Mouse (Mus musculus) neural tube, embryonic 11.5 days (tissue): ENCODE results near the gene Mrpl28. TPM values are rescaled to one million over a fixed set of nuclear protein-coding genes. Genes with fewer than 3 reads are reported as not detected.

ENCODE experiments used
- ATAC-seq: fragments of 200-750 bp; cut with Nextera tagmentation; 2 replicates; pipeline ENCODE4 v1.8.0; 2017; ENCODE audit warnings: moderate number of reproducible peaks, mild to moderate bottlenecking, moderate TSS enrichment, moderate library complexity; ENCODE audit not compliant: insufficient read depth, low FRiP score, low TSS enrichment
- DNase-seq: peaks from one replicate; pipeline ENCODE4 v3.0.0-alpha.2; 2015; ENCODE audit warnings: low spot score
- H3K27ac ChIP-seq: fragments of 300-500 bp; sonication (generic); 2 replicates; pipeline ENCODE4 v1.5.1; 2014; ENCODE audit warnings: low read depth, mild to moderate bottlenecking, low read length
- H3K27me3 ChIP-seq: fragments of 300-500 bp; sonication (generic); 2 replicates; pipeline ENCODE4 v1.6.1; 2014; ENCODE audit warnings: mild to moderate bottlenecking, low read length, mixed read lengths; ENCODE audit not compliant: control insufficient read depth, insufficient read depth
- H3K36me3 ChIP-seq: fragments of 300-500 bp; sonication (generic); 2 replicates; pipeline ENCODE4 v1.6.1; 2014; ENCODE audit warnings: mild to moderate bottlenecking, low read length, moderate library complexity, mixed read lengths; ENCODE audit not compliant: control insufficient read depth, insufficient read depth
- H3K4me1 ChIP-seq: fragments of 300-500 bp; sonication (generic); 2 replicates; pipeline ENCODE4 v1.6.1; 2014; ENCODE audit warnings: low read length, mixed read lengths; ENCODE audit not compliant: control insufficient read depth, insufficient read depth
- H3K4me2 ChIP-seq: fragments of 300-500 bp; sonication (generic); 2 replicates; pipeline ENCODE4 v1.6.1; 2014; ENCODE audit warnings: low read depth, mild to moderate bottlenecking, moderate library complexity
- H3K4me3 ChIP-seq: fragments of 300-500 bp; sonication (generic); 2 replicates; pipeline ENCODE4 v1.5.1; 2014; ENCODE audit warnings: low read depth, low read length
- H3K9ac ChIP-seq: fragments of 300-500 bp; sonication (generic); 2 replicates; pipeline ENCODE4 v1.6.1; 2014; ENCODE audit warnings: mild to moderate bottlenecking, low read length
- H3K9me3 ChIP-seq: fragments of 300-500 bp; sonication (generic); 2 replicates; pipeline ENCODE4 v1.6.1; 2016; ENCODE audit warnings: low read length; ENCODE audit not compliant: control insufficient read depth
- WGBS: fragments of 180-500 bp; shearing (Covaris S2); extraction: QIAGEN DNeasy Blood & Tissue Kit; methylation state at CpG from one replicate; pipeline ENCODE4 v1.1.7; 2014; 5-methylcytosine and 5-hydroxymethylcytosine counted together
- polyA plus RNA-seq: library from polyadenylated mRNA; unstranded; fragments of >200 nt; fragmentation: Nextera tagmentation; extraction: Ambion mirVana; gene quantifications from 2 replicates; pipeline ENCODE4 v1.2.1, GENCODE M21; 2014

Mrpl28 gene
- 240 and 252 TPM in 2 replicates for polyA plus RNA-seq

- H3K9ac ChIP-seq = peak within 1 kb of the TSS; percentile 72
- DNase-seq (peak; percentile 95), ATAC-seq (peak; percentile 86)
- H3K4me2 ChIP-seq = peak within 1 kb of the TSS; percentile 80
- no peaks in the 10 kb centered on the region for H3K27me3 ChIP-seq
- H3K4me1 ChIP-seq = peaks cover 8% of the 10 kb centered on the region
- no peak within 1 kb of the TSS for H3K27ac ChIP-seq
- H3K4me3 ChIP-seq = peak within 1 kb of the TSS; percentile 99
- WGBS = under 1% methylated on average over 32 of the region's 32 CpGs
- H3K36me3 ChIP-seq = peaks cover 7% of the 10 kb centered on the region
- no peaks in the 10 kb centered on the region for H3K9me3 ChIP-seq
Measured at GRCm38 (mm10) chr17:26123267-26123684, at the start of gene Mrpl28. Gene Mrpl28, plus strand, starts transcription at chr17:26123500.

- no peaks in the 10 kb centered on the region for H3K4me1 ChIP-seq
- no peak overlapping the region for H3K4me2 ChIP-seq
- WGBS = 66% methylated on average over 3 of the region's 3 CpGs
- no peaks in the 10 kb centered on the region for H3K27me3 ChIP-seq
- H3K4me3 ChIP-seq = no peak overlapping the region
- no peak overlapping the region for H3K27ac ChIP-seq
- no peaks in the 10 kb centered on the region for H3K9me3 ChIP-seq
- DNase-seq (no peak), ATAC-seq (no peak)
- H3K36me3 ChIP-seq = no peaks in the 10 kb centered on the region
- H3K9ac ChIP-seq = no peak overlapping the region
Measured at GRCm38 (mm10) chr17:26075246-26075645, 48.1 kb upstream of the Mrpl28 start.

- DNase-seq (no peak), ATAC-seq (no peak)
- H3K9me3 ChIP-seq = no peaks in the 10 kb centered on the region
- no peaks in the 10 kb centered on the region for H3K4me1 ChIP-seq
- H3K27me3 ChIP-seq = no peaks in the 10 kb centered on the region
- H3K4me2 ChIP-seq = no peak overlapping the region
- no peak overlapping the region for H3K27ac ChIP-seq
- H3K36me3 ChIP-seq = no peaks in the 10 kb centered on the region
- H3K9ac ChIP-seq = no peak overlapping the region
- no peak overlapping the region for H3K4me3 ChIP-seq
- 78% methylated on average over 2 of the region's 2 CpGs for WGBS
Measured at GRCm38 (mm10) chr17:26078851-26079250, 44.4 kb upstream of the Mrpl28 start.

GRCm38 (mm10) chr17:26080867-26081266, 42.4 kb upstream of the Mrpl28 start:
- no peak for DNase-seq
- Histone ChIP-seq H3K4me3 (no peak overlapping the region), H3K36me3 (no peaks in the 10 kb centered on the region), H3K27me3 (no peaks in the 10 kb centered on the region), H3K9ac (no peak overlapping the region), H3K27ac (no peak overlapping the region), H3K4me1 (no peaks in the 10 kb centered on the region), H3K9me3 (no peaks in the 10 kb centered on the region), H3K4me2 (no peak overlapping the region)
- 44% methylated on average over 2 of the region's 2 CpGs for WGBS
- ATAC-seq = no peak

GRCm38 (mm10) chr17:26087059-26087564, 36.2 kb upstream of the Mrpl28 start:
- Histone ChIP-seq H3K4me3 (no peak overlapping the region), H3K9ac (no peak overlapping the region), H3K4me2 (no peak overlapping the region), H3K36me3 (peaks cover under 1% of the 10 kb centered on the region; the same call in 1 of the 2 replicates), H3K9me3 (no peaks in the 10 kb centered on the region), H3K27ac (no peak overlapping the region), H3K27me3 (no peaks in the 10 kb centered on the region), H3K4me1 (no peaks in the 10 kb centered on the region)
- ATAC-seq = no peak
- 93% methylated on average over 9 of the region's 9 CpGs for WGBS
- DNase-seq = no peak

GRCm38 (mm10) chr17:26089905-26090632, 33.2 kb upstream of the Mrpl28 start, which contains the start of gene Decr2:
Gene Decr2, minus strand, starts transcription at chr17:26090337.
- peaks cover 3% of the 10 kb centered on the region; the same call in 1 of the 2 replicates for H3K4me1 ChIP-seq
- H3K9me3 ChIP-seq = no peaks in the 10 kb centered on the region
- peak within 1 kb of the TSS; percentile 72 for H3K9ac ChIP-seq
- ATAC-seq = 0 out of 2 replicates have a peak, but pooled peaks have one; percentile 50
- DNase-seq = peak; percentile 88
- no peaks in the 10 kb centered on the region for H3K27me3 ChIP-seq
- peak within 1 kb of the TSS; percentile 83 for H3K4me2 ChIP-seq
- WGBS = 3% methylated on average over 32 of the region's 32 CpGs
- peak within 1 kb of the TSS; percentile 51 for H3K4me3 ChIP-seq
- 0 out of 2 replicates have a peak within 1 kb of the TSS, but pooled peaks have one; percentile 34 for H3K27ac ChIP-seq
- peaks cover 2% of the 10 kb centered on the region; the same call in 1 of the 2 replicates for H3K36me3 ChIP-seq

GRCm38 (mm10) chr17:26094531-26095110, 28.7 kb upstream of the Mrpl28 start:
- no peaks in the 10 kb centered on the region for H3K27me3 ChIP-seq
- peaks cover 3% of the 10 kb centered on the region; the same call in 1 of the 2 replicates for H3K4me1 ChIP-seq
- peak overlapping the region; percentile 89 for H3K9ac ChIP-seq
- H3K27ac ChIP-seq = peak overlapping the region; percentile 75; the same call in 1 of the 2 replicates
- DNase-seq (no peak), ATAC-seq (no peak)
- H3K4me3 ChIP-seq = peak overlapping the region; percentile 59
- peak overlapping the region; percentile 83 for H3K4me2 ChIP-seq
- 23% methylated on average over 9 of the region's 9 CpGs for WGBS
- H3K36me3 ChIP-seq = peaks cover 2% of the 10 kb centered on the region; the same call in 1 of the 2 replicates
- H3K9me3 ChIP-seq = no peaks in the 10 kb centered on the region

- H3K27ac ChIP-seq = peak within 1 kb of the TSS; percentile 75
- DNase-seq (peak; percentile 75), ATAC-seq (peak; percentile 48)
- H3K4me1 ChIP-seq = peaks cover 3% of the 10 kb centered on the region; the same call in 1 of the 2 replicates
- H3K4me3 ChIP-seq = peak within 1 kb of the TSS; percentile 59
- H3K27me3 ChIP-seq = no peaks in the 10 kb centered on the region
- H3K4me2 ChIP-seq = peak within 1 kb of the TSS; percentile 83
- H3K9ac ChIP-seq = peak within 1 kb of the TSS; percentile 89
- H3K36me3 ChIP-seq = peaks cover 2% of the 10 kb centered on the region; the same call in 1 of the 2 replicates
- WGBS = 4% methylated on average over 47 of the region's 47 CpGs
- H3K9me3 ChIP-seq = no peaks in the 10 kb centered on the region
Measured at GRCm38 (mm10) chr17:26095121-26095740, 28.1 kb upstream of the Mrpl28 start, which contains the start of gene Nme4. Gene Nme4, minus strand, starts transcription at chr17:26095602.
